Mouse (Mus musculus) heart, adult 2 months (tissue): ENCODE measurements around the gene Szrd1.

Source experiments
- CTCF ChIP-seq: fragments of 200-600 bp; IDR thresholded peaks from 2 replicates; pipeline ENCODE4 v1.8.1; 2022; ENCODE audit warnings: antibody characterized with exemption, mild to moderate bottlenecking, moderate library complexity
- EP300 ChIP-seq: fragments of 200-500 bp; IDR thresholded peaks from 2 replicates; pipeline ENCODE4 v1.6.1; 2011; ENCODE audit warnings: low read depth, low read length, control low read depth; ENCODE audit not compliant: insufficient read depth
- POLR2A ChIP-seq: fragments of 200-500 bp; IDR thresholded peaks from 2 replicates; pipeline ENCODE4 v1.6.1; 2011; ENCODE audit warnings: mild to moderate bottlenecking, low read depth, low read length, control low read depth; ENCODE audit not compliant: insufficient read depth

DNA sequence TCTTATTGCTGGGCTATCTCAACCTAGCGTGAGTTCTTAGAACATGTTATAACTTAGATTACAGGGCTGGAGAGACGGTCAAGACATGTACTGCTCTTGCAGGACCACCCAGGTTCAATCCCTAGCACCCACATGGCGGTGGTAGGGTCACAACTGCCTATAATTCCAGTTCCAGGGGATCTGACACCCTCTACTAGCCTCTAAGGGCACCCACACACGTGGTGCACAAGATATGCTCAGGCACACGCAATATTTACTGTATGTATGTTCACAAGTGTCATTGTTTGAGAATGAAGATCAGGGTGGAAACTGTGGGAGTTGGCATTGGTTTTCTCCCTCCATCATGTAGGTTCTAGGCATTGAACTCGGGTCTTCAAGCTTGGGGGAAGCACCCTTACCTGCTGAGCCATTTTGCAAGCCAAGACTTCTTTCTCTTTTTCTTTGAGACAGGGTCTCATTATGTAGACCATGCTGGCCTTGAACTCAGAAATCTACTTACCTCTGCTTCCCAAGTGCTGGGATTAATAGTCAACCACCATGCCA is 7.0 kb upstream of the Szrd1 start:
- TF ChIP-seq CTCF (no peak), POLR2A (no peak), EP300 (no peak)
